8 mouse cellular contexts compared by ENCODE assay signal in the genomic region with DNA sequence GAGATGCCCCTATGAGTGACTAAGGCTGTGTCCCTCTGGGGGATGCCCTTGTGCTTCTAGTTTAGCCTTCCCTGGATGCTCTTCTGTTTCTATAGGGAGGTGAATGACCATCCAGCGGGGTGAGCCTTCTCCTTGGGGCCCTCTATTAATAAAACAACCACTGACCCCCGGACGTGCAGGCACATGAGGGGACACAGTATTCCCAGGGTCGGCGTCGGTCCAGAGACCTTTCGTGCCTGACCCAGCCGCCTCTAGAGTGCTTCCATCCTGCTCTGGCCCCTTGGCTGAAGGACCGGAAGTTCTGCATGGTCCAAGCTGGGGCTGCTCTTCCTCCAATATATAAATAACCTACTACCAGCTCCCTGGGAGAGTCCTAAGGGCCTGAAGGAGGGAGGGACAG. TPM values are rescaled to one million over a fixed set of nuclear protein-coding genes. Genes with fewer than 3 reads are reported as not detected.
A peak's percentile ranks its signal among the peaks of the same experiment; 100 is the strongest.
DNase-seq lines count a peak whose midpoint lies in the region; ATAC-seq and TF ChIP-seq lines count a peak whose summit lies in the region.
"Had no signal": no experiment of that assay in that cellular context is flagged by ENCODE, and none has a peak within 500 bp of the region (broad histone marks: within the 10 kb centered on the region; RNA-seq: fewer than 3 reads in every experiment).

No protein-coding gene starts in this region.

- H3K36me3 ChIP-seq in heart, adult 2 months (ENCODE audit: control insufficient read depth, insufficient read depth, low read length), result no peaks in the 10 kb centered on the region
- no peaks in the 10 kb centered on the region for H3K36me3 ChIP-seq in kidney, adult 2 months (ENCODE audit: control insufficient read depth, insufficient read depth, low read length)
- no peaks in the 10 kb centered on the region for H3K36me3 ChIP-seq in liver, postnatal 0 days (replicated peaks; ENCODE audit: insufficient read depth, low read length)

- intact Hi-C loops in heart, adult 2 months (cut with DNase I), result loop anchor here (5.0 kb wide), 4 partner anchors 123 to 418 kb away; a partner anchor contains a TSS

- no peak overlapping the region for H3K9ac ChIP-seq in heart, adult 2 months (ENCODE audit: low read depth, low read length)
- H3K9ac ChIP-seq in liver, postnatal 0 days (replicated peaks), result no peak overlapping the region

- TF ChIP-seq POLR2A in heart, adult 2 months (IDR thresholded peaks at IDR 0.05; ENCODE audit: insufficient read depth, low read depth, low read length), result no peak
- no peak for TF ChIP-seq POLR2A in kidney, adult 2 months (IDR thresholded peaks at IDR 0.05; ENCODE audit: low read depth, low read length)

- peak overlapping the region; percentile 53 for H3K27ac ChIP-seq in heart, adult 2 months
- peak overlapping the region; percentile 84 for H3K27ac ChIP-seq in kidney, adult 2 months (ENCODE audit: insufficient read depth, low read depth, low read length)
- peak overlapping the region; percentile 12; the same call in 1 of the 2 replicates for H3K27ac ChIP-seq in liver, postnatal 0 days (ENCODE audit: low read depth)

- H3K79me2 ChIP-seq in heart, adult 2 months (replicated peaks; ENCODE audit: control insufficient read depth, insufficient read depth, low read length), result no peaks in the 10 kb centered on the region

- no peaks in the 10 kb centered on the region for H3K9me3 ChIP-seq in liver, postnatal 0 days (ENCODE audit: low read length)

- no peaks in the 10 kb centered on the region for H3K27me3 ChIP-seq in heart, adult 2 months (ENCODE audit: control insufficient read depth, insufficient read depth, low read length)
- no peaks in the 10 kb centered on the region for H3K27me3 ChIP-seq in kidney, adult 2 months (replicated peaks; ENCODE audit: control insufficient read depth, insufficient read depth, low read length)
- H3K27me3 ChIP-seq in liver, postnatal 0 days (ENCODE audit: insufficient read depth, low read length), result no peaks in the 10 kb centered on the region

- H3K4me1 ChIP-seq in heart, adult 2 months (ENCODE audit: control insufficient read depth, insufficient read depth, low read length), result peaks cover 7% of the 10 kb centered on the region
- no peaks in the 10 kb centered on the region for H3K4me1 ChIP-seq in kidney, adult 2 months (ENCODE audit: control insufficient read depth, insufficient read depth, low read length)
- H3K4me1 ChIP-seq in liver, postnatal 0 days (ENCODE audit: insufficient read depth), result peaks cover 12% of the 10 kb centered on the region

- H3K4me3 ChIP-seq in heart, adult 2 months, result no peak overlapping the region
- H3K4me3 ChIP-seq in kidney, adult 2 months (ENCODE audit: insufficient read depth, low read depth, low read length), result no peak overlapping the region
- no peak overlapping the region for H3K4me3 ChIP-seq in liver, postnatal 0 days (ENCODE audit: low read depth, low read length)

- DNase-seq in adrenal gland, postnatal 36 days, result peak; percentile 41 to 56
- peak; percentile 52 to 58 for DNase-seq in heart, adult 2 months
- peak; percentile 80 for DNase-seq in kidney, adult 2 months
- DNase-seq in liver, postnatal 0 days, result no peak
- DNase-seq in right cerebral cortex, adult 2 months (ENCODE audit: low spot score in 2 of 2), result no peak
- no peak for DNase-seq in cerebellum, postnatal 25 days
- no peak for DNase-seq in retina, postnatal 1 day
- DNase-seq: cerebellum, postnatal 10 days had no signal

- WGBS in heart, adult 2 months, result 36% methylated on average over 9 of the region's 9 CpGs
- WGBS in kidney, adult 2 months, result 52% methylated on average over 9 of the region's 9 CpGs
- 66% methylated on average over 9 of the region's 9 CpGs for WGBS in liver, postnatal 0 days (ENCODE audit: insufficient replicate concordance)

- ATAC-seq in liver, postnatal 0 days, result peak; percentile 59

- no peak for TF ChIP-seq CTCF in heart, adult 2 months (IDR thresholded peaks at IDR 0.05)
- no peak for TF ChIP-seq CTCF in kidney, adult 2 months (conservative IDR thresholded peaks at IDR 0.05; ENCODE audit: insufficient read depth, insufficient read length, low read depth, low read length)
- peak; percentile 22; the same call in 1 of the 2 replicates for TF ChIP-seq CTCF in liver, postnatal 0 days (IDR thresholded peaks at IDR 0.05; ENCODE audit: low read depth)

- H3K4me2 ChIP-seq in liver, postnatal 0 days (ENCODE audit: low read depth, low read length), result no peak overlapping the region

- TF ChIP-seq EP300 in heart, adult 2 months (IDR thresholded peaks at IDR 0.05; ENCODE audit: insufficient read depth, low read depth, low read length), result no peak
- peak; percentile 33; the same call in 1 of the 2 replicates for TF ChIP-seq EP300 in liver, postnatal 0 days (IDR thresholded peaks at IDR 0.05; ENCODE audit: low read depth)

RNA-seq across cellular contexts. Expression of a gene that starts 39.4 kb away (rescaled TPM):
- total RNA-seq in adrenal gland, postnatal 36 days (2021), result 10 to 100 TPM; 32.9 to 37.2 TPM
- total RNA-seq in heart, adult 2 months (2021), result 10 to 100 TPM; 24.0 to 24.8 TPM
- polyA plus RNA-seq in heart, adult 2 months (2012; rRNA removed), result 18.6 and 27.4 TPM in 2 replicates
- polyA plus RNA-seq in kidney, adult 2 months (2012; rRNA removed), result 28.7 and 29.7 TPM in 2 replicates
- 14.6 and 16.6 TPM in 2 replicates for polyA plus RNA-seq in liver, postnatal 0 days (2015; fragmentation: Nextera tagmentation; extraction: Ambion mirVana)

RNA-seq across cellular contexts. Expression of a gene that starts 46.8 kb away (rescaled TPM):
- total RNA-seq in adrenal gland, postnatal 36 days (2021), result 10 to 100 TPM; 64.5 to 78.6 TPM
- total RNA-seq in heart, adult 2 months (2021), result 10 to 100 TPM; 27.0 to 28.7 TPM
- polyA plus RNA-seq in heart, adult 2 months (2012; rRNA removed), result 12.5 and 13.1 TPM in 2 replicates
- 16.4 and 16.7 TPM in 2 replicates for polyA plus RNA-seq in kidney, adult 2 months (2012; rRNA removed)
- 26.2 and 29.7 TPM in 2 replicates for polyA plus RNA-seq in liver, postnatal 0 days (2015; fragmentation: Nextera tagmentation; extraction: Ambion mirVana)

Comparison
In these comparisons a context has a peak if more than half of its experiments do, and no peak if none do; other contexts are left out.
1. DNase-seq: peak in adrenal gland, postnatal 36 days (2 of 2), heart, adult 2 months (2 of 2) and kidney, adult 2 months (single experiment); none in liver, postnatal 0 days (single experiment), right cerebral cortex, adult 2 months (0 of 2), cerebellum, postnatal 25 days (0 of 2) and retina, postnatal 1 day (single experiment).
2. H3K27ac ChIP-seq: peak in every context shown above with its lines; median percentile 84 in kidney, adult 2 months; 53 in heart, adult 2 months; 12 in liver, postnatal 0 days.